Mouse (Mus musculus) granulocyte monocyte progenitor cell, adult 5-6 weeks (primary cell): ENCODE measurements around the gene Uap1l1. TPM values are rescaled to one million over a fixed set of nuclear protein-coding genes. Genes with fewer than 3 reads are reported as not detected.
"Not testable (repeated sequence)": the region's sequence is repeated elsewhere in the genome, so short reads cannot be mapped to it uniquely, and the experiment has no call there.

Source experiments
- ATAC-seq: replicated peaks from 2 replicates; pipeline ENCODE4 v1.8.0; 2016; ENCODE audit warnings: mild to moderate bottlenecking, moderate TSS enrichment, inconsistent platforms; ENCODE audit not compliant: poor library complexity, severe bottlenecking
- total RNA-seq, 2 experiments: library from RNA; stranded (forward) in 1 of 2; stranded (reverse) in 1 of 2; fragments of 200-712, 200-1000 nt in 1 of 2; fragments of >200 nt in 1 of 2; fragmentation: Nextera tagmentation in 1 of 2; gene quantifications; 2 replicates each; pipeline ENCODE4 v1.2.3; 2014 to 2017

The Uap1l1 gene
- total RNA-seq (2014; fragmentation: Nextera tagmentation) (55.6 and 58.1 TPM in 2 replicates), total RNA-seq (2017) (13.8 and 18.4 TPM in 2 replicates)

- peak; percentile 87 for ATAC-seq
Observed at GRCm38 (mm10) chr2:25365091-25365761, at the start of gene Uap1l1. Gene Uap1l1, minus strand, starts transcription at chr2:25365682.

GRCm38 (mm10) chr2:25413436-25413835, 48.0 kb upstream of the Uap1l1 start:
- ATAC-seq: not testable (repeated sequence)

DNA sequence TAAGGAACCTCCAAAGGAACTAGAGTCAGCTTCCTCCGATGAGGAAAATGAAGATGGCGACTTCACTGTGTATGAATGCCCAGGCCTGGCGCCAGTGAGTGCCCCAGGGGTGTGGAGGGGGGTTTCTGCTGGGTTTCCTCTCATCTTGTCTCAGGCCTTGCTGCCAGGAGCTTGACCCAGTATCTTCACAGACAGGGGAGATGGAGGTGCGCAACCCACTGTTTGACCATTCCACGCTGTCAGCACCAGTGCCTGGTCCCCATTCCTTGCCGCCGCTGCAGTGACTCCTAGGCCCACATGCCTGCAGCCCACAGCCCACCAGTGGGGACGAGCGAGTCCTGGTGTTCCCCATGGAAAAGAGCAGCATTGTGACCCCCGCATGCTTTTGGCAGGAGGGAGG, 43.4 kb upstream of the Uap1l1 start:
- ATAC-seq: no peak

DNA sequence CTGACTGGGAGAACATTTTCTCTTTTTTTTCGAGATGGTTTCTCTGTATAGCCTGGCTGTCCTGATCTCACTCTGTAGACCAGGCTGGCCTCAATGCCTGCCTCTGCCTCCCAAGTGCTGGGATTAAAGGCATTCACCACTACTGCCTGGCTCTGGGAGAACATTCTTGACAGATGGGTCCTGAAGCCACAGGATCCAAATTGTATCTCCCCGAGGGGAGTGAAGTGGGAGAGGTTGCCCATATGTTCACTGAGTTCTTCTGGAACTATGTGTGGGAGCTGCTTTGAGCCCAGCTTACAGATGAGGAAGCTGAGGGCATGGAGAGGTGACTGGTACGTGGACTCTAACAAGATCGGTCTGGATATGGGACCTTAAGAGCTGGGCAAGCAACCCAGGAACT, 38.5 kb upstream of the Uap1l1 start:
- no peak for ATAC-seq

DNA sequence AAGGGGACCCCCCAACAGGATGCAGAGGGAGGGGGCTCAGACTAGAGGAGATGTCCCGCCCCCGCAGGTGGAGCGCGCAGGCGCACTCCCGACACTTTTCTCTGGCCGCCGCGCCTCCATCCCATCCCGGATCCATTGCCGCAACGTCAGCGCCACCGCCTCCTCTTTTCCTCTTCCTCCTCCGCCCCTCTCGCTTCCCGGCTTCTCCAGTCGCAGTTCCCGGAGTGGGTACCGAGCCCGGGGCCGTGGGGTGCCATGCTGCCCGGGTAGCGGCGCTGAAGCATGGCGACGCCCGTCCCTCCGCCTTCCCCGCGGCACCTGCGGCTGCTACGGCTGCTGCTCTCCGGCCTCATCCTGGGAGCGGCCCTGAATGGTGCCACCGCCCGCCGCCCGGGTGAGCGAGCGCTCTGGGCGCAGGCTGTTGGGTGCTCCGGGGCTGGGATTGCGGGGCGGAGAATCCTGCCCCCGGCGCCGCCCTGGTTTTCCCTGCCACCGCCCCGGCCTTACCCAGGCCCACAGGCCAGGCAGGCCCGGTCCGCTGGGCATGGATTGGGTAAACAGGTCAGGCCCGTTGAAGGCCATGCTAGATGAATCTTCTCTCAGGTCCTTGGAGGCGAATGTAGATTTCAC, 37.6 kb upstream of the Uap1l1 start:
- ATAC-seq: peak; percentile 26

DNA sequence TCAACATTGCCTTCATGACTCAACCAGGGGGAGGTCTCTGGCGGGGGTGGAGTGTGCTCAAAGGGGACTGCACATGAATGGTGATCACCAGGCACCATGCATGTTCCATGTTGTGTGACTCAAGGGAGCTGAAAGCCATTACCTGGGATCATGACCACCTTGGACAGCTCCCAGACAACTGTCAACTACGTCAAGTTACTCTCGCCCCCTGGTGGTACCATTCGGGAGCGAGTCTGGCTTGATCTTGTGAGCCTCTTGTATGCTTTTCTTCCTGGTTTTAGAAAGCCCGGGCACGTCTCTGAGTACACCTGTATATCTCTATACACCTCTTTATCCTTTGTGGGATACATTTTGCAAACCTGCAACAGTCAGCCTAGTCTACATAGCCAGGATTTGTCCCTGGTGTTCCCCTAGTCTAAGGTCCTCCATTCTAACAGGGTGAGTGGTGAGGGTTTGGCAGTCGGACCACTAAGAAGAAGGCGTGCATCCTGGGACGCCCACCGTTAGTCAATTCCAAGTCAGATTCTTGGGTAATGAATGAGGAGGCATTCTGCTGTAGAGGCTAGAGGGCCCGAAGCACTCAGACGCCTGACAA, 37.0 kb upstream of the Uap1l1 start:
- ATAC-seq: peak; percentile 80

GRCm38 (mm10) chr2:25400764-25401163, 35.3 kb upstream of the Uap1l1 start:
- peak; percentile 39 for ATAC-seq

DNA sequence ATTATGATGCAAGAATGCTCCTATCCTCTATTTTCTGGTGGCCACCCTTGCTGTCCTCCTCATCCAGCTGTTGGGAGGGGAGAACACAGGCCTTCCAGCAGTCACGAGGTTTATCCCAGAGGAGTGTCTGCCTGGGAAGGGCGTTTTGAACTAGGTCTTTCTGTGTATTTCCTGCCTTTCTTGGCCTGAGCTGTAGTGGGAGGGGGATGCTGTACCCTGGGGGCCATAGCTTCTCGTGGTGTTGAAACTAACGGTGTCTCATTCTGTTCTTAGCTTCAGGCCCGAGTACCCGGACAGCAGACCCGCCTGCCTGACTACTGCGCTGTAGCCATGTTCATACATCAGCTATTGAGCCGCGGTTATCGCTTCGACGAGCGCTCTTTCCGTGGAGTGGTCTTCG, 34.8 kb upstream of the Uap1l1 start:
- ATAC-seq: no peak

DNA sequence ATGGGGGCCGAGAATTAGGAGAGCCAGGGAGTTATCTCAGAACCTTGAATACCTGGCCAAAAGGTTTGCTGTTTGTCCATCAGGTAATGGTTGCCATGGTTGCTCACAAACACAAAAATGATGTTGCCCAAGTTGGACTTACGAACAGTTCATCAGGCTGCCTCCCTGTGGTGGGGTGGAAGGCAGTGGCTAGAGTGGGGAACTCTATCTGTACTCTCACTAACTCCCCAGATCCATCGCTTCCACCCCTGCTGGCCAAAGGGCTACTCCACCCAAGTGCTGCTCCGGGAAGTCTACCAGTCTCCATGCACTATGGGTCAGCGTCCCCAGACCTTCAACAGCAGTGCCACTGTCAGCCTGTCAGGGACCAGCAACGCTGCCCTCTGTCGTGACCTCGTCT, 33.6 kb upstream of the Uap1l1 start, which contains the start of gene Npdc1:
Npdc1 (plus strand) TSS at position 301 of the 400 bp plus-strand sequence.
- ATAC-seq: no peak

GRCm38 (mm10) chr2:25398065-25398464, 32.6 kb upstream of the Uap1l1 start:
- no peak for ATAC-seq

DNA sequence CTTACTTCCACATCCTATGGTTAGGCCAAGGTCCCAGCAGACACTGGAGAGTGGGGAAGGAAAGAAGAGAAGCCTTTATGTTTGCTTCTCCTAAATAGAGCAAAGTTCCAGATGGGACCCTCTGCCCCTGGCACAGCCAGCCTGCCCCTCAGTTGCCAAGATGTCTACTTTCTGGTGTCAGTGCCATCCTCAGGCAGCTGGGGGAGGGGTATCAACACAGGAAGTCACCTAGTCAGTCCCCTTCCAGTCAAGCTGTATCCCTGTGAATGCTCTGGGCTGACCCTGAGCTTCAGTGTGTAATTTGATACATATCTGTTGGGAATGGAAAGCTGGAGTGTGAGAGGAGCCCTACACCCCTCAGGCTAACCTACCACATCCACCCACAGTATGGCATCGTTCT, 31.5 kb upstream of the Uap1l1 start:
- ATAC-seq: no peak

- ATAC-seq: no peak
Observed at GRCm38 (mm10) chr2:25396597-25396983, 31.1 kb upstream of the Uap1l1 start.

GRCm38 (mm10) chr2:25395721-25396596, 30.5 kb upstream of the Uap1l1 start, which contains the start of gene Entpd2:
Gene Entpd2, plus strand, starts transcription at chr2:25395874.
- peak; percentile 40 for ATAC-seq

DNA sequence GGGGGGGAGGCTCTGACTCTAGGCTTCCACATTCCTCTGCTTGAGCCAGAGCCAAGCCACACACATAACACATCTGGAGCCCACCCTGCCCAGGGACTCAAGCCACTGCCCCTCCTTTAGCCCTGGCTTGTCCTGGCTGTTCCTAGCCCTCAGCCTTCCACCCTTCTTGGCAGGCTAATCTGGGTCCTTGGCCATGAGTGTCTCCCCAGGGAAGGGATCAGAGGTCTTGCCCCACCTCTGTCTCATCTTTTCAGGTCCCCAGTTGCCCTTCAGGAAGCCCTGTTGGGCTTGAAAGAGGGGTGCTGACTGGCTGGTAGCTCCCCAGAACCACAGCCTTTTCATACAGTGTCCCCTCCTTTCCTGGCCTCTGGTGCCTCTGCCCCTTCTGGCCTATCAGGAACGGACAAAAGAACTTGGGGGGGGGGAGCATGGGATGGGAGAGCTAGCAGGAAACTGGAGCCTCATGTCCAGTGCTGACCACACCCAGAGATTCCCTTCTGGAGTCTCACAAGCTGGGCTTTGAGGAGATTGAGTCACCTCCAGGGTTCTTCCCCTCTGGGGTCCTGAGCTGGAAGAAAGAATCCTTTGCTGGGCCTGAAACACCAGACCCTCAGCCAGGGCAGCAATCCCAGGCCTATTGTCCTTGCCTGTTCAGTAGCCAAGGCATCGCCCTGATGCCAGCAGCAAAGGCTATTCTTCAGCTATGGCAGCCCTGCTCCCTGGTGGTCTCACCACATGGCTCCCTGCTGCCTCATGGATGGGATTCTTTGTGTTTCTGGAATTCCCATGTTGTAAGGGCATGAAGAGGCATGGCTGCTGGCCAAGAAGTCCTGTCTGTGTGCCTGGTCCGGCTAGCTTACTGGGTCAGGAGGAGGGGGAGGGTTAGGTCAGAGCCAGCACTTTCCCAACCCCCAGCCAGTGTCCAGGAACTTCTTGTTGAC, 29.1 kb upstream of the Uap1l1 start:
- ATAC-seq: no peak

GRCm38 (mm10) chr2:25391266-25391665, 25.8 kb upstream of the Uap1l1 start:
- no peak for ATAC-seq

DNA sequence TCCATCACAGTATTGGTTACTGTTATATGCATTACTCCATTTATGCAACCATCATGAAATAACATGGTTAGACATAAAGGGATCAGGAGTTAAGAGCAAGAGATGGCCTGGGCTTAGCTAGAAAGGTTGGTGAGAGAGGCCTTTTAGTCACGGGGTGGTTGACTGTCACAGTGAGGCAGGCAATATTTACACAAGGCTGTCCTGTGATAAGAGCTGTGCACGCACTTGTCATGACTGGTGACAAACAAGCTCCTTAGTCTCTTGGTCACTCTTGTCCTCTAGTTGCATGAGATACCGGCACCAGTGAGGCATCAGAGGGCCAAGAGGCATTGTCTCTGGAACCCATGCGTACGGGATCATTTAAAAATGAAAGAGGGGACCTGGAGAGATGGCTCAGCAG, 19.0 kb upstream of the Uap1l1 start:
- no peak for ATAC-seq

- no peak for ATAC-seq
Observed at GRCm38 (mm10) chr2:25376589-25376988, 11.1 kb upstream of the Uap1l1 start.

DNA sequence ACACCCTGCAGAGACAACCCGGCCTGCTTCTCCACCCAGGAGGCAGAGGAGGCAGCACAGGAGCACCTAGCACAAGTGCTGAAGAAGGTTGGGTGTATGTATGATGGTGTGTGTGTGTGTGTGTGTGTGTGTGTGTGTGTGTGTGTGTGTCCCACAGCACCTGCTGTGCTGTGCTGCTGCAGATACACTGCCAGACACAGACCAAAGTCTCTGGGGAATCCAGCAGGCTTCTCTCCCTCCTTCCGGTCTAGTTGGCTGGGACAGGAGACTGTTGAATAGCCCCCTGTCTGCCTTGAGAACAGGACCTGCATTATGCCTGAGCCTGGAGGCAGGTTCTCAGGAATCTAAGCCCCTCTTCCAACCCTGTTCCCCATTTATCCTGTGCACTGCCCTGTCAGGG, 7.9 kb upstream of the Uap1l1 start:
- no peak for ATAC-seq

- 0 out of 2 replicates have a peak, but pooled peaks have one; percentile 2 for ATAC-seq
Observed at GRCm38 (mm10) chr2:25372644-25373391, 7.3 kb upstream of the Uap1l1 start.
